Mouse (Mus musculus) ES-CJ7 (cell line): ENCODE measurements around the gene Poc1a.

Experiments used
- DNase-seq: peaks from one replicate; pipeline ENCODE4 v3.0.0; 2011; ENCODE audit warnings: low read depth, low spot score

Gene Poc1a

DNA sequence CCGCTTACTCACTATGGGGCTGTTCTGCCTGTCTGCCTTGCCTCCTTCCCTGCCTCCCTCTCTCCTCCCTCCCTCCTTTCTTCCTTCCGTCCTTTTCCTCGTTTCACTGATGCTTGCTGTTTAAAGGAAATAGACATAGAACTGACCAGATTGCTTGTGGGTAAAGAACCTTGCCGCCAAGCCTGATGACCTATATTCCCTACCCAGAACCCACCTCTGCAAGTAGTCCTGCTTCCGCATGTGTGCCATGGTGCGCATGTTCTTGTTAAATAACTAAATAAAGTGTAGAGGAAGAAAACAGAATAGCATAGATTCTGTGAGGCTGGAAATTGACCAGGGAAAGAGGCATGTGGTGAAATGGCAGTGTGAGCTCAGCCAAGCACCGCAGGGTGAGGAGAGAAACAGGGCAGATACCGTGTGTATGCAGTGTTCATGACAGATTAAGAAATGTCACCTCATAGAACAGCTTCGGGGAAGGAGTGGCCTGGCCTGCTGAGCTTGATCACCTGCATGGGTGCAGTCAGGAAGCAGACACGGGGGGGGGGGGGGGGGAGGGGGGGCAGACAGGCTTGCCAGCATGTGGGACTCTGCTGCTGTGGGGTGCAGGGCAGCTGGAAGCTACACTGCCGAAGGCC, 20.7 kb downstream of the Poc1a start:
- DNase-seq, result no peak

DNA sequence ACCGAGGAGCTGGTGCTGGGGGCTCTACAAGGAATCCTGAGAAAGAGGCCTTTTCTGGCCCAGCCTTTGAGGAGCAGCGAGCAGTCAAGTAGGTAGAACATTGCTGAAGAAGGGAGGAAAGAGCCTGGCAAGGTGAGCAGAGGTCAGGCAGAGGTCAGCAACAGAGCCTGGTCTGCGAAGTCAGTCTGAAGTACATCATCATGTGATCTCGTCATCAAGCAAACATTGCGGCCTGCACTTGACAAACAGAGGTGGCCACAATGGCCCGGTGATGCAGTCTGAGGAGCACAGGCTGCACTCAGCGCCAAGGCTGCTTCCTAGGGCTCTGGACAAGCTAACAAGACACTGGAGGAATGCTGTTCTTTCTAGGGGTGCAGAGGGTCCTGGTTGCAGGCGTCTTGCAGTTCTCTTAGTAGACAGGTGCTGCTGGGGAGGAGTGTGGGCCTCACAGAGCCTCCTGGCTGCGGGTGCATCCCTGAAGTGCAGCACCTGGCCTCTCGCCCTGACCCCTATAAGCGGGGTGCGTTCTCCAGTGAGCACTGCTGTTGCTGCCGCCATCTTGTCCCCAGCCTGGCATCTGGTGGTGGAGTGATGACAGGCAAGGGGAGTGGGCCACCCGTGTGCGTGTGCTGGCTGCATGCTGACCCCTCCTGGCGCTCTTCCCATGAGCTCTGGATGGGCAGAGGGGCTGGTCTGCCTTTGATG, 21.7 kb downstream of the Poc1a start:
- no peak for DNase-seq

DNA sequence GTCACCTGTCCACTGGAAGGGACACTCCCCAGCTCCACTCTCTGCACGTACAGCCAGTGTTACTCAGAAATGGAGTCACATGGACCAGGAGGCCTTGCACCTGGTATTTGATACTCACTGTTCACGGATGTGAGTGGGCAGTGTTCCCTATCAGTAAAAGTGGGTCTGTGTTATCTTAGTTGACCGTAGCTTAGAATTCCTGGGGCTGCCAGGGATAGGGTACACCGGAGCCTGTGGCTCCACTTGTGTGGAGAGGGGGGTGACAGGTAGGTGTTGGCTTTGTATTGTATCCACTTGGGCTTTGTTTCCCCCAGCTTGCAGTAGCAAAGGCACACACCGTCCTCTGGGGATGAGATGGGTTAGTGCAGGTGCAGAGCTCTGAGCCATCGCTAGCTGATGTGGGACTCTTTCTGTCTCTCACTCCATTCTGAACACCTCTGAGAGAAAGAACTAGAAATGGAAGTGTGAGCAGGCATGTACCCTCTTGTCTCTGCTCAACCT, 22.6 kb downstream of the Poc1a start:
- DNase-seq, result no peak

GRCm38 (mm10) chr9:106305228-106305627, 24.4 kb downstream of the Poc1a start:
- DNase-seq, result no peak

- DNase-seq, result peak; percentile 38
These were observed 25.9 kb downstream of the Poc1a start for GRCm38 (mm10) chr9:106306662-106307351.

DNA sequence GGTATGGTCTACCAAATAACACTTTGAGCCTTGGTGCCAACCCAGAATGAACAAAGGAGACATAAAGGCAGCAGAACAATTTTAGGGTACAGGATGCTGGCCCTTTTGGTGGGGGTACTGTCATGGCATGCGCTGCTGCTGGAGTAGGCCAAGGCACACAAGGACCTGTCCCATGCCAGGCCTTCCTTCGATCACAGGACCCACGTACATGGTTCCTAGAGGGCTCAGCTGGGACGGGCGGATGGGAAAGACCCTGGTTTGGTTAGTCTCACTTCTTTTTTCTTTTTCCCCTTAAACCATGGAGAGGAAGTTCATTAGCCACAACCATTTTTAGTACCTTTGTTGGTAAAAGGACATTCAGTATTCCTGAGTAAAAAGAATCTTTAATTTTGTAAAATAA, 27.3 kb downstream of the Poc1a start:
- DNase-seq, result no peak

GRCm38 (mm10) chr9:106308555-106308954, 27.7 kb downstream of the Poc1a start:
- no peak for DNase-seq

- no peak for DNase-seq
These were observed 28.1 kb downstream of the Poc1a start for GRCm38 (mm10) chr9:106308983-106309382.

- DNase-seq, result no peak
These were observed 29.0 kb downstream of the Poc1a start for GRCm38 (mm10) chr9:106309859-106310258.

GRCm38 (mm10) chr9:106311625-106312191, 30.8 kb downstream of the Poc1a start:
- no peak for DNase-seq

DNA sequence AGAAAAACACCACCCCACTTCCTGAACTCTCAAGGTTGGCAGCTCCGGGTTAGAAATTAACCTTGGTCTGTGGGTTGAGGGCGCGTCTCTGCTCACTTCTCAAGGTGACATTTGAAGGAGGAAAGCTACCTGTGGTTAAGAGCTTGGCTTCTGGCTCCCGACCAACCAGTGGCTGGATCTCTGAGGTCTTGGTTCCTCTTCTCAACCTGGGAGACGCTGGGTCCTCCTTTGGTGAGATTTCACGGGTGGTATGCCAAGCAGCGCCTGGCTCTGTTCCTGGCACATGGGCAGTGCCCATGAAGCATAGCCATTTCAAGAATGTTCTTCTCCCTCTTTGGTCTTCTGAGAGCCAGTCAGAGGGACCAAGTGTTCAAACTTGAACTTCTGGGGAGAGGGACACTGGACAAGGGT, 32.1 kb downstream of the Poc1a start:
- no peak for DNase-seq

GRCm38 (mm10) chr9:106314196-106314595, 33.3 kb downstream of the Poc1a start:
- no peak for DNase-seq

DNA sequence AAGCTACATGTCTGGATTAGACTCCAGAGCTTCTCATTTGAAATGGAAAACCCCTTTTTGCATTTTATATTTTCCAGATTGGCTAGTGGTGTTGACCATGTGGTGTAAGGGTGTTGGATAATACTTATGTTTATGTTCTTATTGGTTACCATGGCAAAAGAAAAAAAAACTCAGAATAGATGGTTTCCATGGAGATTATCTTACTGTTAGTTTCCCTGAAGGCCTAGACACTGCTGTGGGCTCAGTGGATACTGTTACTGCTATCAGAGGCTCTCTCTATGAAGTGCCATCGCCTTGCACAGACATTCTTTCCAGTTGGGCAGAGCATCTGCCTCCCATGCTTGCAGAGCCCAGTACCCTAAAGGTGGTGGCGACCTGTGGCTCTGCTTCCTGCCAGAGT, 37.2 kb downstream of the Poc1a start:
- no peak for DNase-seq

DNA sequence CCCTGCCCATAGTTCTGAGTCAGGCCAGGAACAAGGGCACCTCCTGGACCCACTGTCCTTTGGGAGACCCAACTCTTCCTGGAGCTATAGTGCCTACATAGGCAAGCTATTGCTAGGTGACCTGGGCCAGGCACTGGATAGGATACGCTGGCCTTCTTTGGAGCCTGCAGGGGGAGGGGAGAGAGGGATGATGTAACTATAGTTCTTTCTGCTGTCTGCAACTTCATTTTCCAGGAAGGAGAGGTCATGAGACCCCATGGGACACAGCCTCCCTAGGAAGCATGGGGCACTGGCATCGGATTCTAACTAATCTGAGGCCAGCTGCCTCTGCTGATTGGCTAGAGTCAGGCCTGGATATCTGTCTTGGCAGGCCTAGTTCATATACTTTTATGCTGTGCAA, 38.2 kb downstream of the Poc1a start:
- no peak for DNase-seq

DNA sequence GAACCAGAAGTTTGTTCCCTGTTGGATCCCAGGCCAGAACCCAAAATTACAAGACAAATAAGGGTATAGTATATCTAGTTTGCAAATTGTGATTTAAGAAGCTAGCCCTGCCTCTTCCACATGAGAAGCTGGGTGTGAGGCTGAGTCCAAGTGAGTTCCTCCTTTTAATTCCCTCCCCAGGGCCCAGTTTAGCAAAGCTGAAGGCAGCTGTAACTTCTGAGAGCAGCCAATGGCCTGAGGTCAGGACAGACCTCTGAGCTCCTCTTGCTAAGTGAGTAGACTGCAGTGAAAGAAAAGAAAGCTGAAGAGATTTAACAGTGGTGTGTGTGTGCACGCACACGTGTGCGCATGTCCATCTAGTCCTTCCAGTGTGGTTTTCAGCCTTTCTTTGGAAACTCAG, 41.6 kb downstream of the Poc1a start:
- no peak for DNase-seq

- DNase-seq, result no peak
These were observed 45.4 kb downstream of the Poc1a start for GRCm38 (mm10) chr9:106326241-106326640.

DNA sequence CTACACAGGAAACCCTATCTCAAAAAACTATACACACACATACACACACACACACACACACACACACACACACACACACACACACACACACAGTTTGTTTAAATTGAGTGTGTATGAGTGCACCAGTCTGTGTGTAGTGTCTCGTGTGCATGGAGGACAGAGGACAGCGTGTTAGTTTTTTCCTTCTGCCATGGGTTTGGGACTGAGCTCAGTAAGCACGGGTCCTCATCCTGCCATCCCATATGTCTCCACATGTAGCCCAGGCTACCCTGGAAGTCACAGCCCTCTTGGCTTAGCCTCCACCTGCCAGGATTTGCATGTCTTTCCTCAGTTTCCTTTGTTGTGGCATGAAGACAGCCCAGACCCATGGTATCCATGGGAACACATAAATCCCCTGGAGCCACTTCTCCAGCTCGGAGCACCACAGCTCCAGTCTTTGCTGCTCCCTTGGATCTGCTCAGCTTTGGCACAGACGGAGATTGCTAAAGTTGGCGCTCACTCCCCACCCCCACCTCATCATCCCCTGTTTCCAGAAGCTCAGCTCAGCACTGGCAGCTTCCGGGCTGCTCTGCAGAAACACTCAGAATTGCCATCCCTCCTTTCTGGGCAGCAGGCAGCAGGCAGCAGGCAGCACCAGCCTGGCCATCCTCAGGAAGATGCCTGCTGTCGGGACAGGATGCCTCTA, 46.4 kb downstream of the Poc1a start:
- DNase-seq, result no peak

- no peak for DNase-seq
These were observed 47.3 kb downstream of the Poc1a start for GRCm38 (mm10) chr9:106328068-106328610.

GRCm38 (mm10) chr9:106328772-106329511, 48.1 kb downstream of the Poc1a start:
- no peak for DNase-seq

DNA sequence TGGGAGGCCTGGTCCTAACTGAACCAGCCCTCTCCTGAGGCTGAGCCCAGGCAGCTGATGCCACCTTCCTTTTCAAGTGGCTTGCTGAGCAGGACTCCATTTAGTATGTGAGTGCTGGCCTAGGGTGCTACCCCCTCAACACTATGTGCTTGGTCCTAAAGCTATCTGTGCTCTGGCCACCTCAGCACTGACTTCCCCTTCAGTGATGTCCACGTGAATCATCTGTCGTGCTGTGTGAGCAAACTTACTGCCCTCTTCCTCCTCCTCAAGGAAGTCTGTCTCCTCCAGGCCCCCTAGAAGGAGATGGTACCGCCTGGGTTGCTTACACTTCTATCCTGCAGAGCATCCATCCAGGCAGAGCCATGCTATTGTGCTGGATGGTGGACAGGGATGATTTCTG, 51.9 kb downstream of the Poc1a start:
- no peak for DNase-seq

DNA sequence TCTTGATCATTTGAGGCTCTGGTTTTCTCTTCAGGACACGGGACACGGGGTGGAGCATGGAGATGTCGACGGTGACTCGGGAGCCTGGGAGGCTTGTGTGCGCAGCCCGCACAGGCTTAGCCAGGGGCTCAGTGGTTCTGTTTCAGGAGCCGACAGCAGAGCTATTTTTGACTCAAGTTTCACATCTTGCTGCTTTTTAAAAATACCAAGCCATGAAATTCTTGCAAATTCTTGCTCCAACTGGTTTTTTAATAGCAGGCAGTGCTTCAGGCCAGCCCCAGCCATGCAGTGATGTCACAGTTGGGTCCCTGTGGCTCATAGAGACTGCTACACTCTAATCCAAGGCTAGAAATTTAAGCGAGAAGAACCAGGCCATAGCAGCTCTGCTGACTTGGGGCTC, 56.8 kb downstream of the Poc1a start:
- no peak for DNase-seq
